Mouse (Mus musculus): ENCODE measurements around the gene Olfr1198. TPM values are rescaled to one million over a fixed set of nuclear protein-coding genes. Genes with fewer than 3 reads are reported as not detected.

Olfr1198 gene
- polyA plus RNA-seq (2017; shearing (Covaris generic)), result not detected

GRCm38 (mm10) chr2:88751270-88751669 lies at the start of gene Olfr1198:
Olfr1198 (minus strand) TSS chr2:88751370.

GRCm38 (mm10) chr2:88792736-88793135 lies 41.6 kb upstream of the Olfr1198 start, which contains the start of gene Olfr1201:
Olfr1201 (plus strand) TSS chr2:88793036.

DNA sequence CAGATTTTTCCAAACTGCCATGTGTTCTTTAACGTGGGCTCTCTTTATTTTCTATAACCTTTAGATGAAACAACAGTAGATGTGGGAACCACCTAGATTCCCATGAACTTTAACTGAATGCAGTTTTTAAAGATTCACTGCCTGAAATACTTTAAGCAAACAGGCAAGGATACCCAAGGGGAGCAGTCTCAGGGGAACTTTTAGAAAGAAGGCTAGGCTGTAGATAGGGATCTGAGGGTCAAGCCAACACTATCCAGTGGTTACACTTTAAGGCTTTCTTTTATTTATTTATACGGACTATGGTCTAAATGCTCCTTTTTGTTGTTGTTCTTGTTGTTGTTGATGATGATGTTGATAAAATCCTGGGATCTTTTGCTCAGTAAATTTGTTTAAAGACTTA lies 19.2 kb upstream of the Olfr1198 start, which contains the start of gene Olfr1200:
TSS of gene Olfr1200 (minus strand) at position 101 of the 400 bp plus-strand sequence.

GRCm38 (mm10) chr2:88760369-88760768 lies 9.2 kb upstream of the Olfr1198 start, which contains the start of gene Olfr1199:
Olfr1199 (minus strand) TSS chr2:88760469.

DNA sequence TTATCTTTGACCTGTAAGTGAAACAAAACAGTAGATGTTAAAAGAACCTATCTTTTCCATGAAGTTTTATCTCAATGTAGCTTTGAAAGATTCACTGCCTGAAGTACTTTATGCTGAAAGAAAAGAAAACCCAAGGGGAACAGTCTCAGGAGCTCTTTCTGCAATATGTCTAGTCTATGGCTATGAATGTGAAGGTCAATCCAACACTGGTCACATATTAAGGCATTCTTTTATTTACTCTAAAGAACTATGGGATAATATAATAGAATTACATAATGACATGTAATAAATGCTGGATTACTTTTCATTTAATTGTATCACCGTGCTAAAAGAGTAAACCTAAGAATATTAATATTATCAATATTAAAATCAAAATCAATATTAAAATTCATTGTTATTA lies 18.9 kb downstream of the Olfr1198 start, which contains the start of gene Olfr1197:
TSS of gene Olfr1197 (minus strand) at position 101 of the 400 bp plus-strand sequence.

DNA sequence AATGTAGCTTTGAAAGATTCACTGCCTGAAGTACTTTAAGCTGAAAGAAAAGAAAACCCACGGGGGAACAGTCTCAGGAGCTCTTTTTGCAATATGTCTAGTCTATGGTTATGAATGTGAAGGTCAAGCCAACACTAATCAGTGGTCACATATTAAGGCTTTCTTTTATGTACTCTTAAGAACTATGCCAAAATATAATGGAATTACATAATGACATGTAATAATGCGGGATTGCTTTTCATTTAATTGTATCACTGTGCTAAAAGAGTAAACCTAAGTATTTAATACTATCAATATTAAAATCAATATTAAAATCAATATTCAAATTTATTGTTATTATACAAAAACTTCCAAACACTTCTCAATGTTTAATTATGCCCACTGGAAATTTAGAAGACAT lies 46.7 kb downstream of the Olfr1198 start, which contains the start of gene Olfr1196:
TSS of gene Olfr1196 (minus strand) at position 101 of the 400 bp plus-strand sequence.

Other genes starting within 250 kb of the Olfr1198 start
- not detected for gene Olfr1186, start 232.8 kb downstream of the Olfr1198 start, polyA plus RNA-seq (2017; shearing (Covaris generic))
- not detected for gene Olfr1188, start 194.4 kb downstream of the Olfr1198 start, polyA plus RNA-seq (2017; shearing (Covaris generic))
- gene Olfr1189, start 164.9 kb downstream of the Olfr1198 start, polyA plus RNA-seq (2017; shearing (Covaris generic)), result not detected
- 0.05 TPM for gene Olfr1191-ps1, start 110.8 kb downstream of the Olfr1198 start, polyA plus RNA-seq (2017; shearing (Covaris generic))
- gene Olfr1192-ps1, start 102.9 kb downstream of the Olfr1198 start, polyA plus RNA-seq (2017; shearing (Covaris generic)), result not detected
- gene Olfr1193, start 75.7 kb downstream of the Olfr1198 start, polyA plus RNA-seq (2017; shearing (Covaris generic)), result not detected
- 0.11 TPM for gene Olfr1195, start 62.2 kb downstream of the Olfr1198 start, polyA plus RNA-seq (2017; shearing (Covaris generic))
- gene Olfr1196, start 46.8 kb downstream of the Olfr1198 start, polyA plus RNA-seq (2017; shearing (Covaris generic)), result not detected
- not detected for gene Olfr1197, start 19.0 kb downstream of the Olfr1198 start, polyA plus RNA-seq (2017; shearing (Covaris generic))
- gene Olfr1199, start 9.1 kb upstream of the Olfr1198 start, polyA plus RNA-seq (2017; shearing (Covaris generic)), result not detected
- not detected for gene Olfr1200, start 19.1 kb upstream of the Olfr1198 start, polyA plus RNA-seq (2017; shearing (Covaris generic))
- not detected for gene Olfr1201, start 41.7 kb upstream of the Olfr1198 start, polyA plus RNA-seq (2017; shearing (Covaris generic))
- not detected for gene Olfr1202, start 63.1 kb upstream of the Olfr1198 start, polyA plus RNA-seq (2017; shearing (Covaris generic))
- gene Olfr1205, start 78.4 kb upstream of the Olfr1198 start, polyA plus RNA-seq (2017; shearing (Covaris generic)), result not detected
- gene Olfr1204, start 97.9 kb upstream of the Olfr1198 start, polyA plus RNA-seq (2017; shearing (Covaris generic)), result not detected
- gene Olfr1206, start 111.9 kb upstream of the Olfr1198 start, polyA plus RNA-seq (2017; shearing (Covaris generic)), result 0.11 TPM
- gene Olfr1208, start 150.9 kb upstream of the Olfr1198 start, polyA plus RNA-seq (2017; shearing (Covaris generic)), result not detected
- gene Olfr1209, start 163.8 kb upstream of the Olfr1198 start, polyA plus RNA-seq (2017; shearing (Covaris generic)), result not detected
- not detected for gene Olfr1211, start 186.7 kb upstream of the Olfr1198 start, polyA plus RNA-seq (2017; shearing (Covaris generic))
- gene Olfr1212, start 202.6 kb upstream of the Olfr1198 start, polyA plus RNA-seq (2017; shearing (Covaris generic)), result not detected
- gene Gm13762, start 228.9 kb upstream of the Olfr1198 start, polyA plus RNA-seq (2017; shearing (Covaris generic)), result not detected
- not detected for gene Olfr1214, start 241.3 kb upstream of the Olfr1198 start, polyA plus RNA-seq (2017; shearing (Covaris generic))